Mouse (Mus musculus): Measurements from ENCODE around the gene Lin28b.
"Not testable (repeated sequence)": the region's sequence is repeated elsewhere in the genome, so short reads cannot be mapped to it uniquely, and the experiment has no call there.

Lin28b gene

DNA sequence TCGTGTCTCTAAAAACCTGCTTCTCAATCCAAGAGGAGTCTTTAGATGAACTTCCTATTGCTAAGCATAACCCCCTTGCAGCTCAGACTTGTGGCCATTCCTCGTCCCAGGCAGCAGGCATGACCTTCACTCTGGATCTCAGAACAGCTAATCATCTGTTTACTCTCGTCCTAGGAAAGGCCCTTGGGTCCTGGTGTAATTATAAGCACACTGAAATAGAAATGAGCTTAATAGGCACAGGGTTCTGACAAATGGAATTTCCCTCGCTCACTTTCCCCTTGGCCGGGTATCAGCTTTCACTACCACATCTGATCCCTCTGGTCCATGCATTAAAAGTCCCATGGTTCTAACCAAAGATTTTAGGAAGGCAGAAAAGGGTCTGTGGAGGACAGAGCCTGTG is 122.8 kb downstream of the Lin28b start:
- Histone ChIP-seq H3K27me3 (ENCODE audit: insufficient read depth, low read length) (peaks cover 8% of the 10 kb centered on the region; the same call in 1 of the 2 replicates), H3K9me3 (ENCODE audit: low read length) (no peaks in the 10 kb centered on the region), H3K4me3 (replicated peaks; ENCODE audit: low read length) (no peak overlapping the region), H3K36me3 (ENCODE audit: insufficient read depth, low read length) (no peaks in the 10 kb centered on the region), H3K4me1 (replicated peaks; ENCODE audit: low read depth, low read length) (peaks cover 12% of the 10 kb centered on the region)
- TF ChIP-seq NANOG (IDR thresholded peaks at IDR 0.05; ENCODE audit: borderline replicate concordance, low read length): no peak
- TF ChIP-seq CTCF (conservative IDR thresholded peaks at IDR 0.05; ENCODE audit: low read length): no peak
- TF ChIP-seq POU5F1 (IDR thresholded peaks at IDR 0.05; ENCODE audit: borderline replicate concordance, low read length): no peak

DNA sequence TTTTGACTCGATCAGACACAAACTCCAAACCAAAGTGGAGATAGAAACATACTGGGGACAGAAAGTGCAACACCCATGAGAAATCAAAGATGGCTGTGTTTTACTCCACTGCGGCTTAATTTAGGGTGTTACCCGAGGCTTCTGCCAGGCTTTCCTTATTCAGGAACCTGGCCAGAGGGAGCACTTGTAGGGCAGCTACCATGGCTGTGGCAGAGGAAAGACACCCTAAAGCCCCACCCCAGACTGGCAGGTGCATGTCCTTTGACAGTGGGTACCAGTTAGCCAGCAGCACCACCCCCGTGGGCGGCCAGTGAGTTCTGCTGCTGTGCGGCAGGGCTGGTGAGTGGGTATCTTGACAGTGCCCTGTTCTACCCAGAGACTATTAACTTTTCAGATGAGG is 130.1 kb downstream of the Lin28b start:
- no peaks in the 10 kb centered on the region for H3K4me1 ChIP-seq (replicated peaks; ENCODE audit: low read depth, low read length)
- H3K4me3 ChIP-seq (replicated peaks; ENCODE audit: low read length): no peak overlapping the region
- no peaks in the 10 kb centered on the region for H3K9me3 ChIP-seq (ENCODE audit: low read length)
- no peaks in the 10 kb centered on the region for H3K36me3 ChIP-seq (ENCODE audit: insufficient read depth, low read length)
- no peak for TF ChIP-seq NANOG (IDR thresholded peaks at IDR 0.05; ENCODE audit: borderline replicate concordance, low read length)
- no peak for TF ChIP-seq POU5F1 (IDR thresholded peaks at IDR 0.05; ENCODE audit: borderline replicate concordance, low read length)
- no peak for TF ChIP-seq CTCF (conservative IDR thresholded peaks at IDR 0.05; ENCODE audit: low read length)
- H3K27me3 ChIP-seq (ENCODE audit: insufficient read depth, low read length): no peaks in the 10 kb centered on the region

- H3K4me3 ChIP-seq (replicated peaks; ENCODE audit: low read length); H3K36me3 ChIP-seq (ENCODE audit: insufficient read depth, low read length); H3K27me3 ChIP-seq (ENCODE audit: insufficient read depth, low read length); H3K9me3 ChIP-seq (ENCODE audit: low read length); H3K4me1 ChIP-seq (replicated peaks; ENCODE audit: low read depth, low read length): not testable (repeated sequence)
- peak; percentile 46 for TF ChIP-seq CTCF (conservative IDR thresholded peaks at IDR 0.05; ENCODE audit: low read length)
Observed at GRCm38 (mm10) chr10:45348143-45348542, 138.1 kb downstream of the Lin28b start.

DNA sequence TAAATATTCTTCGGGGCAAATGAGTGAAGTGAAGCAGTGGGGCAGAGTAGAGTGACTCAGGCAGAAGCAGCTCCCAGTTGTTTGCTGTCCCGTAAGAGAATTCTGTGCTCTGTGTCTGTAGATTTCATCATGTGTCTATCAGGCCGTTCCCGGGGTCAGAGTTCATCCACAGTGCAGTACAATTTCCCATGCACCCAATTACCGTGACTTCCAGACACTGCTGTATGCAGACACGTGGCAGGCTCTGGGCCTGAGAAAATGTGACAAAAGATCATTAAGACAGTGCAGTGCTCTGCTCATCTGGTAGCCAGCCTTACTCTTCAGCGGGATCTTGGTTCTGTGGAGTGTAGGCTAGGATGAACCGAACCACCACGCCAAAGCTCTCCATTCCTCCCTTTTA is 141.0 kb downstream of the Lin28b start:
- TF ChIP-seq POU5F1 (IDR thresholded peaks at IDR 0.05; ENCODE audit: borderline replicate concordance, low read length): no peak
- TF ChIP-seq NANOG (IDR thresholded peaks at IDR 0.05; ENCODE audit: borderline replicate concordance, low read length): no peak
- no peak for TF ChIP-seq CTCF (conservative IDR thresholded peaks at IDR 0.05; ENCODE audit: low read length)
- H3K4me3 ChIP-seq (replicated peaks; ENCODE audit: low read length): no peak overlapping the region
- no peaks in the 10 kb centered on the region for H3K27me3 ChIP-seq (ENCODE audit: insufficient read depth, low read length)
- H3K4me1 ChIP-seq (replicated peaks; ENCODE audit: low read depth, low read length): no peaks in the 10 kb centered on the region
- no peaks in the 10 kb centered on the region for H3K36me3 ChIP-seq (ENCODE audit: insufficient read depth, low read length)
- H3K9me3 ChIP-seq (ENCODE audit: low read length): peaks cover 4% of the 10 kb centered on the region; the same call in 1 of the 2 replicates

- Histone ChIP-seq H3K27me3 (ENCODE audit: insufficient read depth, low read length) (0 out of 2 replicates have a peak, but pooled peaks cover 2% of the 10 kb centered on the region), H3K4me3 (replicated peaks; ENCODE audit: low read length) (no peak overlapping the region), H3K9me3 (ENCODE audit: low read length) (peaks cover 4% of the 10 kb centered on the region; the same call in 1 of the 2 replicates), H3K36me3 (ENCODE audit: insufficient read depth, low read length) (no peaks in the 10 kb centered on the region), H3K4me1 (replicated peaks; ENCODE audit: low read depth, low read length) (no peaks in the 10 kb centered on the region)
- TF ChIP-seq NANOG (IDR thresholded peaks at IDR 0.05; ENCODE audit: borderline replicate concordance, low read length): no peak
- peak; percentile 76 for TF ChIP-seq CTCF (conservative IDR thresholded peaks at IDR 0.05; ENCODE audit: low read length)
Observed at GRCm38 (mm10) chr10:45344381-45344780, 141.8 kb downstream of the Lin28b start.

DNA sequence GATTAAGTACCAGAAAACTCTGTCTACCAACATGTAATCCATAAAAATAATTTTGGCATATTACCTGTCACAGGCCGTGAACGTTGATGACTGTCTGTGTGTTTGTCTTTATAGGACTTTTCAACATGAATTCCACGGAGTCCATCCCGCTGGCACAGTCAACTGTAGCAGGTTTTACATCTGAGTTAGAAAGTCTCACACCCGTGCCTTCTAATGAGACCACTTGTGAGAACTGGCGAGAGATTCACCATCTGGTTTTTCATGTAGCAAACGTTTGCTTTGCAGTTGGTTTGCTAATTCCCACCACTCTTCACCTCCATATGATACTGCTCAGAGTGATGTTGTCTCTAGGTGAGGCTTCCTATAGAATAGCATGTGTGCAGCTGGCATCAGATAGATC is 147.1 kb downstream of the Lin28b start:
- TF ChIP-seq CTCF (conservative IDR thresholded peaks at IDR 0.05; ENCODE audit: low read length): no peak
- TF ChIP-seq NANOG (IDR thresholded peaks at IDR 0.05; ENCODE audit: borderline replicate concordance, low read length): no peak
- TF ChIP-seq POU5F1 (IDR thresholded peaks at IDR 0.05; ENCODE audit: borderline replicate concordance, low read length): no peak
- Histone ChIP-seq H3K4me3 (replicated peaks; ENCODE audit: low read length) (no peak overlapping the region), H3K27me3 (ENCODE audit: insufficient read depth, low read length) (peaks cover 35% of the 10 kb centered on the region), H3K9me3 (ENCODE audit: low read length) (peaks cover under 1% of the 10 kb centered on the region; the same call in 1 of the 2 replicates), H3K4me1 (replicated peaks; ENCODE audit: low read depth, low read length) (peaks cover 9% of the 10 kb centered on the region), H3K36me3 (ENCODE audit: insufficient read depth, low read length) (no peaks in the 10 kb centered on the region)

DNA sequence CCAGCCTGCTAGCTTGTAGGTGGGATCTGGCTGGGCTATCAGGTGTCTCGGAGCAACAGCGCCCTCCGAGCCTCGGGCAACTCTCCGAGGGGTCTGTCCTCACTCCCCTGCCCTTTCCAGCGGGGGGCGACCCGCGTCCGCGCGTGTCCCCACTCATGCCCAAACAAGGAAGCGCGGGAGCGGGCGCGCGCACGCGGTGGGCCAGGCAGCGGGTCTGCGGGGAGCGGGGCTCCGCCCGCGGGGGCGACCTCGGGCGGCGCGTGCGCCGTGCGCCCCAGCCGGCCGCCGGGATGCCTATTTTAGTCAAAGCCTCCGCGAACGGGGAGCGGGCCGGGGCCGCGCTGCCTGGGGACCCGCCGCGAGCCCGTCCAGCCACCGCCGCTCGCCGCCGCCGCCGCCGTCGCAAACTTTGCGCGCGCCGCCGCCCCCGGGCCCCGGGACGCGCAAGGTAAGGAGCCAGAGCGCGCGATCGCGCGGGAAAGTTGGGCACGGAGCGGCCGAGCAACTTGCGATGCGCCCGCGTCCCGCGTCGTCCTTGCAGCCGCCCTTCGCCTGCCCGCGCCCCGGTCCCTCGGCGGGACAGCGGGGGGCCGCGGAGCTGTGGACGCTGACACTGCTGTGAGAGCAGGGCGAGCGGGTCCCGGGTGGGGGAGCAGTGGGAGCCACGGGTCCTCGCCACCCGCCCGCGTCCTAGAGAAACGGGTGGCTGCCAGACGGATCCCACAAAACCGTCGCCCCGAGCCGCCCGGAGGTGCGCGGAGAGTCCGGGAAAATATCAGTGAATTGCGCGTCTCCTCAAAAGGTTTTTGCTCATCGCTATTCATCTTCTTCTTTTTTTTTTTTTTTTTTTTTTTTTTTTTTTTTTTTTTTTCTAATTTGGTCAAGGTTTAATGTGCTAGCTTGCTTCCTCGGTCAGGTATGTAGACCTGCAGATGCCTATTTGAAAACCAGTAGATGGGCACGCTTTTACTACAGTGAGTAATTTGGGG is 150.5 kb downstream of the Lin28b start, which contains the start of gene Bves:
Bves (plus strand) TSS at position 339 of the 989 bp plus-strand sequence.
- Histone ChIP-seq H3K4me3 (replicated peaks; ENCODE audit: low read length) (peak within 1 kb of the TSS; percentile 87), H3K27me3 (ENCODE audit: insufficient read depth, low read length) (peaks cover 47% of the 10 kb centered on the region), H3K9me3 (ENCODE audit: low read length) (no peaks in the 10 kb centered on the region), H3K36me3 (ENCODE audit: insufficient read depth, low read length) (no peaks in the 10 kb centered on the region), H3K4me1 (replicated peaks; ENCODE audit: low read depth, low read length) (peaks cover 9% of the 10 kb centered on the region)
- TF ChIP-seq NANOG (IDR thresholded peaks at IDR 0.05; ENCODE audit: borderline replicate concordance, low read length) (no peak), POU5F1 (IDR thresholded peaks at IDR 0.05; ENCODE audit: borderline replicate concordance, low read length) (no peak), CTCF (conservative IDR thresholded peaks at IDR 0.05; ENCODE audit: low read length) (no peak)

DNA sequence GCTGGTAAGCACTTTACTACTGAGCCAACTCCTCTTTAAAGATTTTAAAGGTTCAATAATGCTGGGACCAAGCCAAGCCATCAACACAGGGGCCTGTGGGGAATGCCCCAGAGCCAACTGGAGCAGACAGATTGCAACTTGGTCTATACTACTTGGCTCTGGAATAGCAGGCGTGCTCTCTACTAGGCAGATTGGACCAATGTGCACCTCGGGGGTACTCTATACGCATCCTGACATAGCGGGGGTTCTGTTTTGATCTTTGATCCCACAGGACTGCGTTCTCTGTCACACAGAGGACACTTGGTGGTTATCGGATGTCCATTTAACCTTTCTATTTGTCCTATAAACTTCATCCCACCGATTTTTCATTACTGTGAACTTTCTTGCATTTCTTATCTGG is 151.3 kb downstream of the Lin28b start:
- H3K27me3 ChIP-seq (ENCODE audit: insufficient read depth, low read length): peaks cover 47% of the 10 kb centered on the region
- no peaks in the 10 kb centered on the region for H3K9me3 ChIP-seq (ENCODE audit: low read length)
- TF ChIP-seq CTCF (conservative IDR thresholded peaks at IDR 0.05; ENCODE audit: low read length) (no peak), POU5F1 (IDR thresholded peaks at IDR 0.05; ENCODE audit: borderline replicate concordance, low read length) (no peak), NANOG (IDR thresholded peaks at IDR 0.05; ENCODE audit: borderline replicate concordance, low read length) (no peak)

More for the DNA sequence above, 151.3 kb downstream of the Lin28b start:
- Histone ChIP-seq H3K36me3 (ENCODE audit: insufficient read depth, low read length) (no peaks in the 10 kb centered on the region), H3K4me1 (replicated peaks; ENCODE audit: low read depth, low read length) (peaks cover 9% of the 10 kb centered on the region), H3K4me3 (replicated peaks; ENCODE audit: low read length) (peak overlapping the region; percentile 87)
